Mouse (Mus musculus): Measurements from ENCODE around the gene Slc35e1. TPM values are rescaled to one million over a fixed set of nuclear protein-coding genes. Genes with fewer than 3 reads are reported as not detected.

The Slc35e1 gene
- polyA plus RNA-seq (2012; rRNA removed) = 88.6 and 92.3 TPM in 2 replicates

GRCm38 (mm10) chr8:72491680-72492621, at the start of gene Slc35e1:
TSS of gene Slc35e1 (minus strand) at chr8:72492614.

GRCm38 (mm10) chr8:72474826-72475546, 17.4 kb downstream of the Slc35e1 start, which contains the start of gene Cherp:
TSS of gene Cherp (minus strand) at chr8:72475226.

GRCm38 (mm10) chr8:72443338-72443993, 48.9 kb downstream of the Slc35e1 start, which contains the start of the genes Calr3 and 1700030K09Rik:
TSS of gene Calr3 (minus strand) at chr8:72443870.
TSS of gene 1700030K09Rik (plus strand) at chr8:72443880.

Other genes starting within 250 kb of the Slc35e1 start
- 1.5 and 1.7 TPM in 2 replicates for gene Gm10282, start 187.4 kb downstream of the Slc35e1 start, polyA plus RNA-seq (2012; rRNA removed)
- gene Klf2, start 173.6 kb downstream of the Slc35e1 start, polyA plus RNA-seq (2012; rRNA removed) = 63.9 and 91.3 TPM in 2 replicates
- gene Eps15l1, start 71.2 kb downstream of the Slc35e1 start, polyA plus RNA-seq (2012; rRNA removed) = 51.1 and 52.0 TPM in 2 replicates
- 0.41 and 0.86 TPM in 2 replicates for gene Calr3, start 48.7 kb downstream of the Slc35e1 start, polyA plus RNA-seq (2012; rRNA removed)
- 15.3 and 15.7 TPM in 2 replicates for gene 1700030K09Rik, start 48.7 kb downstream of the Slc35e1 start, polyA plus RNA-seq (2012; rRNA removed)
- gene Cherp, start 17.4 kb downstream of the Slc35e1 start, polyA plus RNA-seq (2012; rRNA removed) = 59.9 and 80.5 TPM in 2 replicates
- 31.9 and 33.3 TPM in 2 replicates for gene Med26, start 55.7 kb upstream of the Slc35e1 start, polyA plus RNA-seq (2012; rRNA removed)
- gene Smim7, start 78.5 kb upstream of the Slc35e1 start, polyA plus RNA-seq (2012; rRNA removed) = 39.8 and 43.6 TPM in 2 replicates
- gene Tmem38a, start 79.4 kb upstream of the Slc35e1 start, polyA plus RNA-seq (2012; rRNA removed) = 53.7 and 58.2 TPM in 2 replicates
- 2.1 and 2.4 TPM in 2 replicates for gene Nwd1, start 154.1 kb upstream of the Slc35e1 start, polyA plus RNA-seq (2012; rRNA removed)
- 219 and 256 TPM in 2 replicates for gene Sin3b, start 230.7 kb upstream of the Slc35e1 start, polyA plus RNA-seq (2012; rRNA removed)